Mouse (Mus musculus) E14TG2a.4 (cell line): Measurements from ENCODE around the gene Fndc7.

ENCODE experiments used
- CTCF ChIP-seq: conservative IDR thresholded peaks from 2 replicates; pipeline ENCODE4 v1.5.1; 2014; ENCODE audit warnings: low read length
- POU5F1 ChIP-seq: IDR thresholded peaks from 2 replicates; pipeline ENCODE4 v1.6.1; 2014; ENCODE audit warnings: low read length, borderline replicate concordance

DNA sequence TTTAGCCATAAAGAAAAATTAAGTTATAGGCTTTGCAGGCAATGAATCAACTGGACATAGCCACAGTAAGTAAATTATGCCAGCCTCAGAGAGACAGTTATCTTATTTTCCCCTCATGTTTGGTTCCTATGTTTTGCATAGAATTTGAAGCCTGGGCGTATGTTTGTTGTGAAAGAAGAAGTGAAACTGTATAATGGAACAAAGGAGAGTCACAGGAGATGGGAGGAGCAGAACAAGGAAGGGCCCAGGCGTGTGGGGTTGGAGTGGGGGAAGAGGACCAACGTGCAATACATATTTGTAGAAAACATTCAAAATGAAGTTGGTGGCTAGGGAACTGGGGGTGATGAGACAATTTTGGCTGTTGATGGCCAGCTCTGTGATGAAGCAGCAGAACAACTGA, 10.3 kb upstream of the Fndc7 start:
- TF ChIP-seq CTCF (no peak), POU5F1 (no peak)
